19 mouse cellular contexts compared by ENCODE assay signal in the genomic region with DNA sequence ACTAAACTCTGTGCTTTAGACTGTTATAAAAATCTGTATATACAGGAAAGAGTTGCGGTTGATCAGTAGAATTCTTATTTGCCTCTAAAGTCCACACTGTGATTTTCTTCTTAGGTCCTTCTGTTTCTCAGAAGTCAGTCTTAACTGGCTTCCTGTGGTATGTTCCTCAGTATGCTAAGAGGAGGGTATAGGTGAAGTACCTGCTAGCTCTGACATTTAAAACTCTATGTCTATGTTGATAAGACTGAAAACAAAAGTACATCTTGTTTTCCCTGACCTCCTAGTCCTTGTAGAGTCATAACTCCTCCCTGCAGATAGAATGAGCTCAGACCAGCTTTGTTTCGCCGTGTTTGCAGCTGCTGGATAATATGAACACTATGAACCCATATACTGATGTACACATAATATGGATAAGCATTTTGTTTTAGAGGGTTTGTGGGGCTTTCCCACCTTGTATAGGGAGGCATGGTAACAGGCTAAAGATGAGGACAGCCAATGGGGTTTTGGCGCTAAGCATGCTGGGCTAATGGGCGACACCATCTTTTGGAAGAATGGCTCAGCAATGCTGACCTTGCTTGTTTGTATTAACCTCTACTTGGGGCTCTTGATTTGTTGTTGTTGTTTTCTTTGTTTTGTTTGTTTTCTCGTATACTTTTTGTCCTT. TPM values are rescaled to one million over a fixed set of nuclear protein-coding genes. Genes with fewer than 3 reads are reported as not detected.
"Had no signal": no experiment of that assay in that cellular context is flagged by ENCODE, and none has a peak within 500 bp of the region (broad histone marks: within the 10 kb centered on the region; RNA-seq: fewer than 3 reads in every experiment).

No protein-coding gene starts in this region.

- H3K27ac ChIP-seq: lung, embryonic 15.5 days; midbrain, embryonic 10.5 days; midbrain, embryonic 12.5 days; neural tube, embryonic 12.5 days; stomach, embryonic 15.5 days; stomach, postnatal 0 days had no signal

- H3K27me3 ChIP-seq: lung, embryonic 15.5 days; midbrain, embryonic 12.5 days; neural tube, embryonic 12.5 days; stomach, embryonic 15.5 days had no signal

- H3K4me3 ChIP-seq: lung, embryonic 15.5 days; midbrain, embryonic 10.5 days; midbrain, embryonic 12.5 days; neural tube, embryonic 12.5 days; stomach, embryonic 15.5 days had no signal

- H3K9ac ChIP-seq: liver, postnatal 0 days; lung, embryonic 15.5 days; midbrain, embryonic 12.5 days; neural tube, embryonic 12.5 days; stomach, embryonic 15.5 days had no signal

- H3K4me2 ChIP-seq: lung, embryonic 15.5 days; midbrain, embryonic 12.5 days; neural tube, embryonic 12.5 days; stomach, embryonic 15.5 days had no signal

- H3K9me3 ChIP-seq: lung, embryonic 15.5 days; midbrain, embryonic 10.5 days; midbrain, embryonic 12.5 days; neural tube, embryonic 12.5 days; stomach, embryonic 15.5 days had no signal

- ATAC-seq: liver, postnatal 0 days; lung, postnatal 0 days had no signal

- DNase-seq: liver, postnatal 0 days; lung, adult 2 months; lung, postnatal 14 days; lung, postnatal 4 days; midbrain, embryonic 14.5 days; right cerebral cortex, postnatal 14 days; thymus, adult 2 months; thymus, postnatal 25 days; thymus, postnatal 4 days had no signal

RNA-seq across cellular contexts. Expression of a gene that starts 14.4 kb away (rescaled TPM):
- polyA plus RNA-seq: liver, postnatal 0 days; lung, adult 2 months; lung, embryonic 15.5 days; lung, postnatal 0 days; midbrain, embryonic 10.5 days; midbrain, embryonic 12.5 days; midbrain, embryonic 14.5 days; neural tube, embryonic 12.5 days; neural tube, embryonic 14.5 days; spleen, adult 2 months; stomach, embryonic 15.5 days; stomach, postnatal 0 days; thymus, adult 2 months; urinary bladder, adult 2 months had no signal

RNA-seq across cellular contexts. Expression of a gene that starts 36.1 kb away (rescaled TPM):
- polyA plus RNA-seq: lung, adult 2 months had no signal
